ENCODE assay signal across 8 mouse cellular contexts in the genomic region with DNA sequence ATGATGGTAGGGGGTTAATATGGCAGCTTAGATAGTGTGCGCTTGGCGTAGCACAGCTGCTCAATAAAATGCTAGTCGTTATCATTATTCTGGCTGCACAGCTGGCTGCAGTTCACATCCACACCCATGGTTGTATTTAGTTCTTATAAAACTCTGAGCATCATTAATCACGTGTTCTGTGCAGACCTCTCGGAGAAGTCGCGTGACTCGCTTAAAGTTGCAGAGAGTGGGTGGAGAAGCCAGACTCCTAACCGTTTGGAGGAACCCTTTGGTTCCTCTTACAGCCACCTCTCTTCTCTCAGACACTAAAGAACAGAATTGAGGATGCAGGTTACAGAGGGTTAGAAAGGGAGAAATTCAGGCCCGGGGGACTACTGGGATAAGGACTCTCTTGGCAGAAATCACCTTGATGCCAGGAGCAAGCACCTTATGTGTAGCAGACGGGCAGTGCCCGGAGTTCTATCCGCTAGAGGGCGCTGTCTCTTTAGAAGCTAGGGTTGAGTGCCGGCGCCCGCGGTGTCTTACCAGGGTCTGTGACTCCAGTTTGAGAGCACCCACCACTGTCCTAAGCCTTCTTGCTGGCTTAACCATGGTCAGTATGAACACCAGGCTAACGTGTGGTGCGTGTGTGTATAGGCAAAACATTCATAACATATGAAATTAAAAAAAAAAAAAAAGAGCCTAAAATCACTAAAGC. TPM values are rescaled to one million over a fixed set of nuclear protein-coding genes. Genes with fewer than 3 reads are reported as not detected.
DNase-seq lines count a peak whose midpoint lies in the region; ATAC-seq lines count a peak whose summit lies in the region.

No protein-coding gene starts in this region.

- 47% methylated on average over 20 of the region's 20 CpGs for WGBS in forebrain, embryonic 10.5 days
- WGBS in forebrain, embryonic 13.5 days = 44% methylated on average over 20 of the region's 20 CpGs
- 29% methylated on average over 20 of the region's 20 CpGs for WGBS in limb, embryonic 13.5 days

- H3K4me1 ChIP-seq in forebrain, embryonic 10.5 days = peaks cover 12% of the 10 kb centered on the region
- H3K4me1 ChIP-seq in forebrain, embryonic 13.5 days = peaks cover 4% of the 10 kb centered on the region; the same call in 1 of the 2 replicates
- H3K4me1 ChIP-seq in limb, embryonic 13.5 days = peaks cover 34% of the 10 kb centered on the region

- H3K9me3 ChIP-seq in forebrain, embryonic 10.5 days = 0 out of 2 replicates have a peak, but pooled peaks cover under 1% of the 10 kb centered on the region
- 0 out of 2 replicates have a peak, but pooled peaks cover 3% of the 10 kb centered on the region for H3K9me3 ChIP-seq in forebrain, embryonic 13.5 days (replicated peaks)
- H3K9me3 ChIP-seq in limb, embryonic 13.5 days = no peaks in the 10 kb centered on the region

- H3K4me3 ChIP-seq in forebrain, embryonic 10.5 days = no peak overlapping the region
- H3K4me3 ChIP-seq in forebrain, embryonic 13.5 days = no peak overlapping the region
- H3K4me3 ChIP-seq in limb, embryonic 13.5 days = no peak overlapping the region

- DNase-seq in forebrain, embryonic 10.5 days (ENCODE audit: extremely low spot score, low spot score) = peak; percentile 71
- DNase-seq in embryo, embryonic 10.5 days (ENCODE audit: low spot score) = peak; percentile 84
- DNase-seq in heart, adult 18-20 months = peak; percentile 74 to 89
- DNase-seq in kidney, adult 8-10 months = peak; percentile 78 to 92
- DNase-seq in monocyte, adult 2 months (ENCODE audit: low read depth in 1 of 2, low spot score in 2 of 2) = peak; percentile 5 to 44
- DNase-seq in spleen, postnatal 36 days (ENCODE audit: low spot score in 2 of 2) = peak; percentile 61 to 65

- H3K4me2 ChIP-seq in forebrain, embryonic 13.5 days = no peak overlapping the region
- peak overlapping the region; percentile 40 for H3K4me2 ChIP-seq in limb, embryonic 13.5 days (replicated peaks)

- no peaks in the 10 kb centered on the region for H3K36me3 ChIP-seq in forebrain, embryonic 10.5 days (replicated peaks)
- no peaks in the 10 kb centered on the region for H3K36me3 ChIP-seq in forebrain, embryonic 13.5 days (ENCODE audit: poor library complexity, severe bottlenecking)
- H3K36me3 ChIP-seq in limb, embryonic 13.5 days = no peaks in the 10 kb centered on the region

- no peak overlapping the region for H3K9ac ChIP-seq in forebrain, embryonic 13.5 days
- no peak overlapping the region for H3K9ac ChIP-seq in limb, embryonic 13.5 days

- ATAC-seq in forebrain, embryonic 13.5 days = no peak
- peak; percentile 49; the same call in 1 of the 2 replicates for ATAC-seq in limb, embryonic 13.5 days (ENCODE audit: low FRiP score, low read depth)

- H3K27me3 ChIP-seq in forebrain, embryonic 10.5 days (ENCODE audit: poor library complexity, severe bottlenecking) = no peaks in the 10 kb centered on the region
- no peaks in the 10 kb centered on the region for H3K27me3 ChIP-seq in forebrain, embryonic 13.5 days
- H3K27me3 ChIP-seq in limb, embryonic 13.5 days = peaks cover 36% of the 10 kb centered on the region

- no peak overlapping the region for H3K27ac ChIP-seq in forebrain, embryonic 10.5 days
- H3K27ac ChIP-seq in forebrain, embryonic 13.5 days = no peak overlapping the region
- H3K27ac ChIP-seq in limb, embryonic 13.5 days = no peak overlapping the region

RNA-seq across cellular contexts. Expression of a gene that starts 16.5 kb away (rescaled TPM):
- not detected in 2 replicates for polyA plus RNA-seq in forebrain, embryonic 10.5 days (2016; fragmentation: Nextera tagmentation; extraction: Ambion mirVana)
- polyA plus RNA-seq in forebrain, embryonic 13.5 days (2015; fragmentation: Nextera tagmentation; extraction: Ambion mirVana) = 0.15 TPM in 1 of 2 replicates, not detected in the other
- not detected for total RNA-seq in heart, adult 18-20 months (2021)
- polyA plus RNA-seq in limb, embryonic 13.5 days (2015; fragmentation: Nextera tagmentation; extraction: Ambion mirVana) = not detected in 2 replicates

RNA-seq across cellular contexts. Expression of a gene that starts 16.6 kb away (rescaled TPM):
- polyA plus RNA-seq in forebrain, embryonic 10.5 days (2016; fragmentation: Nextera tagmentation; extraction: Ambion mirVana) = 0.05 and 0.18 TPM in 2 replicates
- 0.09 TPM in 2 replicates for polyA plus RNA-seq in forebrain, embryonic 13.5 days (2015; fragmentation: Nextera tagmentation; extraction: Ambion mirVana)
- not detected for total RNA-seq in heart, adult 18-20 months (2021)
- 0.15 and 0.27 TPM in 2 replicates for polyA plus RNA-seq in limb, embryonic 13.5 days (2015; fragmentation: Nextera tagmentation; extraction: Ambion mirVana)

Comparison
In these comparisons a context has a peak if more than half of its experiments do, and no peak if none do; other contexts are left out.
1. DNase-seq: peak in every context shown above with its lines; median percentile 85 in kidney, adult 8-10 months; 84 in embryo, embryonic 10.5 days; 82 in heart, adult 18-20 months; 71 in forebrain, embryonic 10.5 days; 63 in spleen, postnatal 36 days; 24 in monocyte, adult 2 months.